Mouse (Mus musculus): Measurements from ENCODE around the gene Rbfox1. TPM values are rescaled to one million over a fixed set of nuclear protein-coding genes. Genes with fewer than 3 reads are reported as not detected.

Gene Rbfox1
- polyA plus RNA-seq, 1 experiment from 2014 or later: 75.8 TPM

GRCm38 (mm10) chr16:7374146-7374545 is 1489.0 kb downstream of the Rbfox1 start:
- WGBS: 18% methylated on average over 3 of the region's 3 CpGs
- H3K4me3 ChIP-seq (ENCODE audit: low read depth, low read length): no peak overlapping the region
- H3K9me3 ChIP-seq (replicated peaks; ENCODE audit: control insufficient read depth, low read length): no peaks in the 10 kb centered on the region
- H3K4me2 ChIP-seq (ENCODE audit: low read length): no peak overlapping the region
- no peak overlapping the region for H3K9ac ChIP-seq (ENCODE audit: low read length)
- H3K27me3 ChIP-seq (replicated peaks; ENCODE audit: control insufficient read depth, insufficient read depth, low read length): no peaks in the 10 kb centered on the region
- no peak overlapping the region for H3K27ac ChIP-seq (ENCODE audit: low read depth, low read length)
- H3K4me1 ChIP-seq (ENCODE audit: control insufficient read depth, insufficient read depth, low read length): peaks cover 6% of the 10 kb centered on the region; the same call in 1 of the 2 replicates
- H3K36me3 ChIP-seq (ENCODE audit: control insufficient read depth, insufficient read depth, low read length): no peaks in the 10 kb centered on the region
- DNase-seq (ENCODE audit: low spot score): peak; percentile 85
- peak; percentile 92 for ATAC-seq

GRCm38 (mm10) chr16:7374674-7375073 is 1489.5 kb downstream of the Rbfox1 start:
- H3K9ac ChIP-seq (ENCODE audit: low read length): no peak overlapping the region
- ATAC-seq: peak; percentile 87
- no peaks in the 10 kb centered on the region for H3K9me3 ChIP-seq (replicated peaks; ENCODE audit: control insufficient read depth, low read length)
- no peak overlapping the region for H3K4me3 ChIP-seq (ENCODE audit: low read depth, low read length)
- no peaks in the 10 kb centered on the region for H3K27me3 ChIP-seq (replicated peaks; ENCODE audit: control insufficient read depth, insufficient read depth, low read length)
- H3K27ac ChIP-seq (ENCODE audit: low read depth, low read length): no peak overlapping the region; the same call in 1 of the 2 replicates
- 8% methylated on average over 2 of the region's 2 CpGs for WGBS
- H3K36me3 ChIP-seq (ENCODE audit: control insufficient read depth, insufficient read depth, low read length): no peaks in the 10 kb centered on the region
- DNase-seq (ENCODE audit: low spot score): peak; percentile 71
- H3K4me2 ChIP-seq (ENCODE audit: low read length): no peak overlapping the region
- H3K4me1 ChIP-seq (ENCODE audit: control insufficient read depth, insufficient read depth, low read length): peaks cover 6% of the 10 kb centered on the region; the same call in 1 of the 2 replicates

- no peaks in the 10 kb centered on the region for H3K9me3 ChIP-seq (replicated peaks; ENCODE audit: control insufficient read depth, low read length)
- no peaks in the 10 kb centered on the region for H3K27me3 ChIP-seq (replicated peaks; ENCODE audit: control insufficient read depth, insufficient read depth, low read length)
- ATAC-seq (no peak), DNase-seq (ENCODE audit: low spot score) (no peak)
- no peak overlapping the region for H3K4me3 ChIP-seq (ENCODE audit: low read depth, low read length)
- H3K9ac ChIP-seq (ENCODE audit: low read length): no peak overlapping the region
- no peaks in the 10 kb centered on the region for H3K36me3 ChIP-seq (ENCODE audit: control insufficient read depth, insufficient read depth, low read length)
- no peak overlapping the region for H3K4me2 ChIP-seq (ENCODE audit: low read length)
- no peaks in the 10 kb centered on the region for H3K4me1 ChIP-seq (ENCODE audit: control insufficient read depth, insufficient read depth, low read length)
- H3K27ac ChIP-seq (ENCODE audit: low read depth, low read length): no peak overlapping the region
Measured at GRCm38 (mm10) chr16:7396101-7396500, 1510.9 kb downstream of the Rbfox1 start.

- Histone ChIP-seq H3K27me3 (replicated peaks; ENCODE audit: control insufficient read depth, insufficient read depth, low read length) (no peaks in the 10 kb centered on the region), H3K4me1 (ENCODE audit: control insufficient read depth, insufficient read depth, low read length) (peaks cover 10% of the 10 kb centered on the region), H3K4me2 (ENCODE audit: low read length) (no peak overlapping the region), H3K36me3 (ENCODE audit: control insufficient read depth, insufficient read depth, low read length) (no peaks in the 10 kb centered on the region), H3K27ac (ENCODE audit: low read depth, low read length) (no peak overlapping the region), H3K4me3 (ENCODE audit: low read depth, low read length) (no peak overlapping the region), H3K9me3 (replicated peaks; ENCODE audit: control insufficient read depth, low read length) (no peaks in the 10 kb centered on the region), H3K9ac (ENCODE audit: low read length) (no peak overlapping the region)
- WGBS: 11% methylated on average over 6 of the region's 6 CpGs
- DNase-seq (ENCODE audit: low spot score) (peak; percentile 62), ATAC-seq (peak; percentile 71)
Measured at GRCm38 (mm10) chr16:7404766-7405492, 1519.8 kb downstream of the Rbfox1 start.

GRCm38 (mm10) chr16:7407862-7408640 is 1522.9 kb downstream of the Rbfox1 start:
- DNase-seq (ENCODE audit: low spot score): no peak
- 42% methylated on average over 12 of the region's 12 CpGs for WGBS
- ATAC-seq: no peak

GRCm38 (mm10) chr16:7419655-7420281 is 1534.6 kb downstream of the Rbfox1 start:
- H3K27ac ChIP-seq (ENCODE audit: low read depth, low read length): no peak overlapping the region; the same call in 1 of the 2 replicates
- 38% methylated on average over 12 of the region's 12 CpGs for WGBS
- ATAC-seq: 0 out of 2 replicates have a peak, but pooled peaks have one; percentile 32

More at GRCm38 (mm10) chr16:7407862-7408640, 1522.9 kb downstream of the Rbfox1 start:
- Histone ChIP-seq H3K9me3 (replicated peaks; ENCODE audit: control insufficient read depth, low read length) (no peaks in the 10 kb centered on the region), H3K4me2 (ENCODE audit: low read length) (no peak overlapping the region), H3K36me3 (ENCODE audit: control insufficient read depth, insufficient read depth, low read length) (no peaks in the 10 kb centered on the region), H3K27me3 (replicated peaks; ENCODE audit: control insufficient read depth, insufficient read depth, low read length) (no peaks in the 10 kb centered on the region), H3K4me3 (ENCODE audit: low read depth, low read length) (no peak overlapping the region), H3K4me1 (ENCODE audit: control insufficient read depth, insufficient read depth, low read length) (peaks cover 10% of the 10 kb centered on the region), H3K27ac (ENCODE audit: low read depth, low read length) (no peak overlapping the region; the same call in 1 of the 2 replicates), H3K9ac (ENCODE audit: low read length) (no peak overlapping the region)

GRCm38 (mm10) chr16:7425386-7426089 is 1540.4 kb downstream of the Rbfox1 start:
- H3K4me2 ChIP-seq (ENCODE audit: low read length): no peak overlapping the region
- no peak for ATAC-seq
- no peaks in the 10 kb centered on the region for H3K36me3 ChIP-seq (ENCODE audit: control insufficient read depth, insufficient read depth, low read length)
- no peaks in the 10 kb centered on the region for H3K9me3 ChIP-seq (replicated peaks; ENCODE audit: control insufficient read depth, low read length)
- H3K4me3 ChIP-seq (ENCODE audit: low read depth, low read length): no peak overlapping the region
- 82% methylated on average over 3 of the region's 3 CpGs for WGBS
- no peaks in the 10 kb centered on the region for H3K4me1 ChIP-seq (ENCODE audit: control insufficient read depth, insufficient read depth, low read length)
- no peak overlapping the region for H3K9ac ChIP-seq (ENCODE audit: low read length)
- H3K27me3 ChIP-seq (replicated peaks; ENCODE audit: control insufficient read depth, insufficient read depth, low read length): no peaks in the 10 kb centered on the region
- DNase-seq (ENCODE audit: low spot score): no peak
- no peak overlapping the region for H3K27ac ChIP-seq (ENCODE audit: low read depth, low read length)

More at GRCm38 (mm10) chr16:7419655-7420281, 1534.6 kb downstream of the Rbfox1 start:
- Histone ChIP-seq H3K4me2 (ENCODE audit: low read length) (no peak overlapping the region), H3K4me3 (ENCODE audit: low read depth, low read length) (no peak overlapping the region), H3K9me3 (replicated peaks; ENCODE audit: control insufficient read depth, low read length) (no peaks in the 10 kb centered on the region), H3K4me1 (ENCODE audit: control insufficient read depth, insufficient read depth, low read length) (peaks cover 7% of the 10 kb centered on the region), H3K27me3 (replicated peaks; ENCODE audit: control insufficient read depth, insufficient read depth, low read length) (no peaks in the 10 kb centered on the region), H3K36me3 (ENCODE audit: control insufficient read depth, insufficient read depth, low read length) (no peaks in the 10 kb centered on the region), H3K9ac (ENCODE audit: low read length) (0 out of 2 replicates have a peak overlapping the region, but pooled peaks have one; percentile 8)
- peak; percentile 44 for DNase-seq (ENCODE audit: low spot score)

- 90% methylated on average over 6 of the region's 6 CpGs for WGBS
- no peak overlapping the region for H3K4me3 ChIP-seq (ENCODE audit: low read depth, low read length)
Measured at GRCm38 (mm10) chr16:7433296-7433695, 1548.1 kb downstream of the Rbfox1 start.

More at GRCm38 (mm10) chr16:7433296-7433695, 1548.1 kb downstream of the Rbfox1 start:
- Histone ChIP-seq H3K9me3 (replicated peaks; ENCODE audit: control insufficient read depth, low read length) (no peaks in the 10 kb centered on the region), H3K4me2 (ENCODE audit: low read length) (no peak overlapping the region), H3K4me1 (ENCODE audit: control insufficient read depth, insufficient read depth, low read length) (no peaks in the 10 kb centered on the region), H3K27ac (ENCODE audit: low read depth, low read length) (no peak overlapping the region), H3K27me3 (replicated peaks; ENCODE audit: control insufficient read depth, insufficient read depth, low read length) (no peaks in the 10 kb centered on the region), H3K9ac (ENCODE audit: low read length) (no peak overlapping the region), H3K36me3 (ENCODE audit: control insufficient read depth, insufficient read depth, low read length) (no peaks in the 10 kb centered on the region)
- ATAC-seq (no peak), DNase-seq (ENCODE audit: low spot score) (no peak)
